Comparison of ENCODE assay signal across 28 mouse cellular contexts in genomic region chr12:73863992-73864391, GRCm38 (mm10). TPM values are rescaled to one million over a fixed set of nuclear protein-coding genes. Genes with fewer than 3 reads are reported as not detected.
DNase-seq lines count a peak whose midpoint lies in the region; TF ChIP-seq lines count a peak whose summit lies in the region.
"Had no signal": no experiment of that assay in that cellular context is flagged by ENCODE, and none has a peak within 500 bp of the region (broad histone marks: within the 10 kb centered on the region; RNA-seq: fewer than 3 reads in every experiment).

No protein-coding gene starts in this region.

- no peak for TF ChIP-seq CTCF in gastrocnemius, adult 2 months (IDR thresholded peaks at IDR 0.05)
- no peak for TF ChIP-seq CTCF in layer of hippocampus, adult 2 months (conservative IDR thresholded peaks at IDR 0.05)

- DNase-seq in gastrocnemius, adult 2 months, result no peak
- DNase-seq in gastrocnemius, postnatal 14 days, result no peak
- peak; percentile 21 to 55 for DNase-seq in left cerebral cortex, postnatal 25 days (ENCODE audit: low spot score in 2 of 2)
- no peak for DNase-seq in left cerebral cortex, postnatal 4 days
- peak; percentile 14 to 44 for DNase-seq in layer of hippocampus, adult 2 months (ENCODE audit: low spot score in 2 of 2)
- peak; percentile 16 to 33 for DNase-seq in layer of hippocampus, postnatal 14 days (ENCODE audit: low spot score in 2 of 2)
- no peak for DNase-seq in cerebellum, adult 18-20 months
- DNase-seq: adrenal gland, postnatal 36 days; cerebellum, adult 9-10 months; cerebellum, postnatal 36 days; heart, postnatal 10 days; kidney, adult 9 months; kidney, postnatal 10 days; lung, embryonic 14.5 days; lung, postnatal 14 days; right cerebral cortex, postnatal 4 days; thymus, adult 2 months; thymus, postnatal 36 days had no signal

- no peak overlapping the region for H3K4me3 ChIP-seq in gastrocnemius, adult 2 months
- H3K4me3 ChIP-seq in layer of hippocampus, adult 2 months, result no peak overlapping the region
- H3K4me3 ChIP-seq: embryonic facial prominence, embryonic 12.5 days; erythroblast, embryonic 14.5 days; heart, embryonic 13.5 days; hindbrain, embryonic 10.5 days; intestine, embryonic 15.5 days; limb, embryonic 12.5 days; liver, embryonic 15.5 days; midbrain, embryonic 15.5 days had no signal

- H3K27ac ChIP-seq in gastrocnemius, adult 2 months, result peak overlapping the region; percentile 46; the same call in 1 of the 2 replicates
- no peak overlapping the region for H3K27ac ChIP-seq in layer of hippocampus, adult 2 months
- H3K27ac ChIP-seq: embryonic facial prominence, embryonic 12.5 days; heart, embryonic 13.5 days; hindbrain, embryonic 10.5 days; hindbrain, postnatal 0 days; intestine, embryonic 15.5 days; limb, embryonic 12.5 days; liver, embryonic 15.5 days; midbrain, embryonic 15.5 days; stomach, postnatal 0 days had no signal

- intact Hi-C loops in gastrocnemius, adult 2 months (cut with DNase I), result no loop called here
- intact Hi-C loops in gastrocnemius, postnatal 14 days (cut with DNase I; ENCODE audit: low total_unique reads), result no loop called here
- intact Hi-C loops in left cerebral cortex, postnatal 25 days (cut with DNase I), result no loop called here
- intact Hi-C loops in left cerebral cortex, postnatal 4 days (cut with DNase I), result no loop called here

RNA-seq across cellular contexts. Expression of gene Hif1a, which starts 37.2 kb away (rescaled TPM):
- 10 to 100 TPM; 15.6 to 16.5 TPM for total RNA-seq in gastrocnemius, adult 2 months (2021)
- 10 to 100 TPM; 20.9 to 21.3 TPM for total RNA-seq in gastrocnemius, postnatal 14 days (2021)
- 10 to 100 TPM; 56.7 to 58.9 TPM for total RNA-seq in left cerebral cortex, postnatal 25 days (2021)
- 10 to 100 TPM; 81.5 to 85.3 TPM for total RNA-seq in left cerebral cortex, postnatal 4 days (2021)
- 10 to 100 TPM; 56.1 to 57.8 TPM for total RNA-seq in layer of hippocampus, adult 2 months (2021)
- 10 to 100 TPM; 59.0 to 65.7 TPM for total RNA-seq in layer of hippocampus, postnatal 14 days (2021)

Comparison
In these comparisons a context has a peak if more than half of its experiments do, and no peak if none do; other contexts are left out.
1. DNase-seq: peak in left cerebral cortex, postnatal 25 days (2 of 2), layer of hippocampus, adult 2 months (2 of 2) and layer of hippocampus, postnatal 14 days (2 of 2); none in gastrocnemius, adult 2 months (single experiment), gastrocnemius, postnatal 14 days (single experiment), left cerebral cortex, postnatal 4 days (single experiment) and cerebellum, adult 18-20 months (0 of 2).